Mouse (Mus musculus) spleen, adult 2 months (tissue): ENCODE data around the gene Pid1. TPM values are rescaled to one million over a fixed set of nuclear protein-coding genes. Genes with fewer than 3 reads are reported as not detected.

ENCODE experiments used
- DNase-seq, 2 experiments: peaks; one replicate each; pipeline versions ENCODE4 v3.0.0 to v3.0.0-alpha.2; 2012 to 2021; ENCODE audit warnings: low spot score in 2 of 2, low read depth in 1 of 2
- H3K27ac ChIP-seq: fragments of 200-500 bp; 2 replicates; pipeline ENCODE4 v1.5.1; 2012; ENCODE audit warnings: low read length, inconsistent platforms; ENCODE audit not compliant: insufficient read depth
- H3K27me3 ChIP-seq: fragments of 200-500 bp; 2 replicates; pipeline ENCODE4 v1.6.1; 2012; ENCODE audit warnings: mild to moderate bottlenecking, moderate library complexity, low read length, inconsistent platforms; ENCODE audit not compliant: control insufficient read depth, insufficient read depth
- H3K36me3 ChIP-seq: fragments of 200-500 bp; 2 replicates; pipeline ENCODE4 v1.6.1; 2012; ENCODE audit warnings: mild to moderate bottlenecking, low read length, inconsistent platforms; ENCODE audit not compliant: control insufficient read depth, insufficient read depth
- H3K4me1 ChIP-seq: fragments of 200-500 bp; 2 replicates; pipeline ENCODE4 v1.6.1; 2011; ENCODE audit warnings: inconsistent platforms; ENCODE audit not compliant: control insufficient read depth, insufficient read depth, insufficient read length
- H3K4me3 ChIP-seq: fragments of 200-500 bp; 2 replicates; pipeline ENCODE4 v1.5.1; 2011; ENCODE audit warnings: mild to moderate bottlenecking, inconsistent platforms; ENCODE audit not compliant: insufficient read depth, insufficient read length; ENCODE audit errors: extremely low read depth
- CTCF ChIP-seq: fragments of 200-500 bp; IDR thresholded peaks from 2 replicates; pipeline ENCODE4 v1.5.1; 2011; ENCODE audit warnings: mild to moderate bottlenecking, inconsistent platforms; ENCODE audit not compliant: insufficient read depth, insufficient read length, insufficient replicate concordance; ENCODE audit errors: extremely low read depth
- POLR2A ChIP-seq: fragments of 200-500 bp; IDR thresholded peaks from 2 replicates; pipeline ENCODE4 v1.6.1; 2011; ENCODE audit warnings: low read depth, low read length, inconsistent platforms
- WGBS: fragments of 180-500 bp; shearing (Covaris S2); methylation state at CpG from one replicate; pipeline ENCODE4 v1.1.7; 2018; 5-methylcytosine and 5-hydroxymethylcytosine counted together
- polyA plus RNA-seq: library from polyadenylated mRNA; depleted of rRNA; stranded (reverse); fragments of >200 nt; gene quantifications from 2 replicates; pipeline ENCODE4 v1.2.3, GENCODE M21; 2012

The Pid1 gene
- polyA plus RNA-seq, 1 experiment = 8.4 TPM

DNA sequence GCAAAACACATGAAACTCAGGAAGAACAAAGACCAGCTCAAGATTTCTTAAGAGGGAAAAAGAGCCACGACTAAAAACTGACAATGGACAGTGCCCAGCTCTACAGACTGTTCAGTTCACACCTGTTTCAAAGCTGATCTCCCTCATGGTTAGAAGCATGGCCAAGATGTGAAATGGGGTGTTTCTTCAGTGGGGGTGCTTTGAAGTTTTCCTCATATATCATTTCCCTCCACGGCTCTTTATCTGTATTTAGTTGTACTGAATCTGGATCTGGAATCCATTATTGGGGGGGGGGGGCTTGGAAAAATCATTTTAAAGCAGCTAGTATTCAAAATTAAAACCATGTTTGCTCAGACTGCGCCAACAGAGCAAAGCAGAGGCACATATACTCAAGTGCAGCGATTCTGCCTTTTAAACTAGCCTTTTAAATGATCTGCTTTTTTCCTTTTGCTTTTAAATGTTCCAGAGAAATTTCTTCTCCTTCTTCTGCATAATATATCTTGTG is 351.1 kb downstream of the Pid1 start:
- WGBS = 80% methylated on average over 4 of the region's 4 CpGs
- TF ChIP-seq POLR2A (no peak), CTCF (no peak)
- no peaks in the 10 kb centered on the region for H3K4me1 ChIP-seq

DNA sequence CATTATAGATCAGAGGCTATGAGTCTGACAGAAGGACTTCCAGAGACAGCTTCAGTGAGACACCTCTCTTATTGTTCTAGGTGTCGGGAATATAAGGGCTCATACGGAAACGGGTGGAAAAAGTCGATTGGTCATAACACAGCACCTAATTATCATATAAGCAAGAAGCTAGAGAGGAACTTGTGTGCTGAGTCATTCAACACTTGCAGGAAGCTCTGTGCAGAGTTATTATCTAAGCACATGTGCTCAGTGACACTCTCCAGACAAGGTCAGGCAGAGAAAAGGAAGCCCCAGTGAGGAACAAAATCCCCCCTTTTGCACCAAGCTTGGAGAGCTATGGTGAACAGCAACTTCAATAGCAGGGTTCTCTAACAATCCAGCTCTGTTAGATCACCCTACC is 361.4 kb downstream of the Pid1 start:
- 86% methylated on average over 4 of the region's 4 CpGs for WGBS
- no peak for DNase-seq
- Histone ChIP-seq H3K4me3 (no peak overlapping the region), H3K27me3 (no peaks in the 10 kb centered on the region), H3K4me1 (no peaks in the 10 kb centered on the region), H3K27ac (no peak overlapping the region), H3K36me3 (no peaks in the 10 kb centered on the region)
- TF ChIP-seq POLR2A (no peak), CTCF (no peak)

More for the DNA sequence above, 351.1 kb downstream of the Pid1 start:
- Histone ChIP-seq H3K36me3 (no peaks in the 10 kb centered on the region), H3K4me3 (no peak overlapping the region), H3K27ac (no peak overlapping the region), H3K27me3 (no peaks in the 10 kb centered on the region)
- no peak for DNase-seq
